Mouse (Mus musculus): ENCODE results near the gene Rbm6. TPM values are rescaled to one million over a fixed set of nuclear protein-coding genes. Genes with fewer than 3 reads are reported as not detected.

The Rbm6 gene
- 106 TPM for polyA plus RNA-seq (2014; fragmentation: Illumina TruSeq; extraction: RNeasy Lipid Tissue Mini Kit (QIAGEN cat#74804); ENCODE audit: low read depth, low replicate concordance)

GRCm38 (mm10) chr9:107873137-107873536, at the start of gene Rbm6:
Gene Rbm6 (minus strand): TSS chr9:107873237.

GRCm38 (mm10) chr9:107906252-107906966, 33.4 kb upstream of the Rbm6 start, which contains the start of gene Mst1r:
Gene Mst1r (plus strand): TSS chr9:107906873.

DNA sequence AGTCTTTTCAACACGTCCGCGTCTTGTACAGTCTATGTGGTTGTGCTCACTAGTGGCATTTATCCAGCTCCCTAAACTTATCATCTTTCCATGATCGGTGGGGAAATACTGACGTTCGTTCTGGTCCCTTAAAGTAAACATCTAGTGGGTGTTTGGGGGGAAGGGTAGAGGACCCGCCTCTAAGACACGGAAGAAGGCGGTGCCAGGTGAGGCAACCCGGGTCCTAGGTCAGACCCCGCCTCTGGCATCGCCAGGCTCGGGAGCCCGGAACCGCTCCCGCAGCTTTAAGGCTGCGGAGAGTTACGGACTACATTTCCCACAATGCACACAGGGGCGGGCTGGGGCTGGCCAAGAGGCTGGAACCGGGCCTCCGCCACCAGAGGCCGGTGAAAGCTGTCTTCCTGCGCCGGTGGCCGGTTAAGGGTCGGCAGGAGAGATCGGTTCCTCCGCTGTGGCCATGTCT, 14.8 kb upstream of the Rbm6 start, which contains the start of gene Mon1a:
Gene Mon1a (plus strand): TSS at position 348 of the 463 bp plus-strand sequence.

DNA sequence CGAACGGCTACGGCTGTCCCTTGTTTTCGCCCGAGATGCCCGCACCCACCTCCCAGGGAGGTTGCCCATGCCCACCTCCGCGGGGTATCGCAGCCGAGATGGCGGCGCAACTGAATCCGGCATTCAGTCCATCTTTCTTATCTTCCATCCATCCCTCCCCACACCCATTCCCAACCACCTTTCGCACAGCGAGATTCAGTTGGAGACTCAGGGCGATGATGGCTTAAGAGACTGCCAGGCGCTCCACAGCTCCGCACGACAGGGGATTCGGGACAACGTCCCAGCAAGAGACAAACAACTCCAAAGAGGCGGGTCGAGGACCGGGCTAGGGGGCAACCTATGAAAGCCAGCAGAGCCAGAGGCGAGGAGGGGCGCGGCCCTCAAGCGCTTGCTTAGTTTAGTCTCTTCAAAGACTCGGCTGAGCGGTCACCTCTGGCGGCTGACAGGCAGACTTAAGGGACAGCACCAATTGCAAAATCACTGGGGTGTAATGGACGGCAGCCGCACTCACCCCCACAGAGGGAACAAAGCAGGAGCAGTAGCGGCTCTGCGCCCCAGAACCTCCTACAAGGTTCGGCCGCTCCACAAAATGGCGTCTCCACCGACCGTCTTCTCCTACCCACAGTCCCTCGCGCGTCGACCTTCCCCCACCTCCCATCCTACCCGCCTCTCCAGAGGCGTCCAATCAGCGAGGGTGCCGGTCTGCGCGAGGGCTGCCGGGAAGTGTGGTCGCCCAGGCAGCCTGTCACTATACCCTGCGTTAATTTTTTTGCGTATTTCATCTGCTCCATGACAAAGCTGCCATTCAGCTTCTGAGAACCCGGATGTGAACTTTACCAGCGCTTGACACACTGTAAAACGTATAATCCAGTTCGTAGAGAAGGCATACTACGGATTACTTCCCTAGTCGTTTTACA, 102.4 kb downstream of the Rbm6 start, which contains the start of gene Rbm5:
Gene Rbm5 (minus strand): TSS at position 623 of the 917 bp plus-strand sequence.

Other genes starting within 250 kb of the Rbm6 start
- 34.5 TPM for gene Gnai2, start 237.9 kb downstream of the Rbm6 start, polyA plus RNA-seq (2014; fragmentation: Illumina TruSeq; extraction: RNeasy Lipid Tissue Mini Kit (QIAGEN cat#74804); ENCODE audit: low read depth, low replicate concordance)
- gene Slc38a3, start 203.7 kb downstream of the Rbm6 start, polyA plus RNA-seq (2014; fragmentation: Illumina TruSeq; extraction: RNeasy Lipid Tissue Mini Kit (QIAGEN cat#74804); ENCODE audit: low read depth, low replicate concordance), result not detected
- not detected for gene Gnat1, start 193.5 kb downstream of the Rbm6 start, polyA plus RNA-seq (2014; fragmentation: Illumina TruSeq; extraction: RNeasy Lipid Tissue Mini Kit (QIAGEN cat#74804); ENCODE audit: low read depth, low replicate concordance)
- gene Sema3f, start 162.8 kb downstream of the Rbm6 start, polyA plus RNA-seq (2014; fragmentation: Illumina TruSeq; extraction: RNeasy Lipid Tissue Mini Kit (QIAGEN cat#74804); ENCODE audit: low read depth, low replicate concordance), result 0.87 TPM
- 169 TPM for gene Rbm5, start 102.2 kb downstream of the Rbm6 start, polyA plus RNA-seq (2014; fragmentation: Illumina TruSeq; extraction: RNeasy Lipid Tissue Mini Kit (QIAGEN cat#74804); ENCODE audit: low read depth, low replicate concordance)
- 0.35 TPM for gene Mon1a, start 14.9 kb upstream of the Rbm6 start, polyA plus RNA-seq (2014; fragmentation: Illumina TruSeq; extraction: RNeasy Lipid Tissue Mini Kit (QIAGEN cat#74804); ENCODE audit: low read depth, low replicate concordance)
- 0.93 TPM for gene Mst1r, start 33.6 kb upstream of the Rbm6 start, polyA plus RNA-seq (2014; fragmentation: Illumina TruSeq; extraction: RNeasy Lipid Tissue Mini Kit (QIAGEN cat#74804); ENCODE audit: low read depth, low replicate concordance)
- not detected for gene Actl11, start 55.2 kb upstream of the Rbm6 start, polyA plus RNA-seq (2014; fragmentation: Illumina TruSeq; extraction: RNeasy Lipid Tissue Mini Kit (QIAGEN cat#74804); ENCODE audit: low read depth, low replicate concordance)
- gene Camkv, start 62.4 kb upstream of the Rbm6 start, polyA plus RNA-seq (2014; fragmentation: Illumina TruSeq; extraction: RNeasy Lipid Tissue Mini Kit (QIAGEN cat#74804); ENCODE audit: low read depth, low replicate concordance), result 0.64 TPM
- not detected for gene Traip, start 76.9 kb upstream of the Rbm6 start, polyA plus RNA-seq (2014; fragmentation: Illumina TruSeq; extraction: RNeasy Lipid Tissue Mini Kit (QIAGEN cat#74804); ENCODE audit: low read depth, low replicate concordance)
- gene Uba7, start 102.3 kb upstream of the Rbm6 start, polyA plus RNA-seq (2014; fragmentation: Illumina TruSeq; extraction: RNeasy Lipid Tissue Mini Kit (QIAGEN cat#74804); ENCODE audit: low read depth, low replicate concordance), result 2.0 TPM
- gene Gm20661, start 109.8 kb upstream of the Rbm6 start, polyA plus RNA-seq (2014; fragmentation: Illumina TruSeq; extraction: RNeasy Lipid Tissue Mini Kit (QIAGEN cat#74804); ENCODE audit: low read depth, low replicate concordance), result not detected
- not detected for gene Inka1, start 112.6 kb upstream of the Rbm6 start, polyA plus RNA-seq (2014; fragmentation: Illumina TruSeq; extraction: RNeasy Lipid Tissue Mini Kit (QIAGEN cat#74804); ENCODE audit: low read depth, low replicate concordance)
- not detected for gene Cdhr4, start 119.3 kb upstream of the Rbm6 start, polyA plus RNA-seq (2014; fragmentation: Illumina TruSeq; extraction: RNeasy Lipid Tissue Mini Kit (QIAGEN cat#74804); ENCODE audit: low read depth, low replicate concordance)
- not detected for gene Gm20662, start 123.1 kb upstream of the Rbm6 start, polyA plus RNA-seq (2014; fragmentation: Illumina TruSeq; extraction: RNeasy Lipid Tissue Mini Kit (QIAGEN cat#74804); ENCODE audit: low read depth, low replicate concordance)
- gene Ip6k1, start 129.3 kb upstream of the Rbm6 start, polyA plus RNA-seq (2014; fragmentation: Illumina TruSeq; extraction: RNeasy Lipid Tissue Mini Kit (QIAGEN cat#74804); ENCODE audit: low read depth, low replicate concordance), result 27.1 TPM
- 0.64 TPM for gene Gmppb, start 176.0 kb upstream of the Rbm6 start, polyA plus RNA-seq (2014; fragmentation: Illumina TruSeq; extraction: RNeasy Lipid Tissue Mini Kit (QIAGEN cat#74804); ENCODE audit: low read depth, low replicate concordance)
- 0.23 TPM for gene Amigo3, start 179.9 kb upstream of the Rbm6 start, polyA plus RNA-seq (2014; fragmentation: Illumina TruSeq; extraction: RNeasy Lipid Tissue Mini Kit (QIAGEN cat#74804); ENCODE audit: low read depth, low replicate concordance)
- not detected for gene Mst1, start 207.2 kb upstream of the Rbm6 start, polyA plus RNA-seq (2014; fragmentation: Illumina TruSeq; extraction: RNeasy Lipid Tissue Mini Kit (QIAGEN cat#74804); ENCODE audit: low read depth, low replicate concordance)
- gene Rnf123, start 210.1 kb upstream of the Rbm6 start, polyA plus RNA-seq (2014; fragmentation: Illumina TruSeq; extraction: RNeasy Lipid Tissue Mini Kit (QIAGEN cat#74804); ENCODE audit: low read depth, low replicate concordance), result 0.99 TPM
- gene Apeh, start 221.4 kb upstream of the Rbm6 start, polyA plus RNA-seq (2014; fragmentation: Illumina TruSeq; extraction: RNeasy Lipid Tissue Mini Kit (QIAGEN cat#74804); ENCODE audit: low read depth, low replicate concordance), result 40.2 TPM

All from adrenal gland, adult 10 weeks (tissue).